Mouse (Mus musculus) cortical plate, adult 2 months (tissue): ENCODE measurements at regions not wholly inside any gene's neighbourhood (a gene's known extent, or its start where the extent isn't known, plus 50 kb on each side); places are given as distances from the start of the nearest gene placed in this dataset.

Experiments
- CTCF ChIP-seq: fragments of 200-500 bp; IDR thresholded peaks from 2 replicates; pipeline ENCODE4 v1.5.1; 2011; ENCODE audit warnings: mild to moderate bottlenecking, control low read depth, low read length; ENCODE audit not compliant: insufficient read depth; ENCODE audit errors: extremely low read depth
- POLR2A ChIP-seq: fragments of 200-500 bp; IDR thresholded peaks from 2 replicates; pipeline ENCODE4 v1.6.1; 2011; ENCODE audit warnings: mild to moderate bottlenecking, low read length, control low read depth; ENCODE audit not compliant: insufficient read depth; ENCODE audit errors: extremely low read depth

- TF ChIP-seq POLR2A (no peak), CTCF (no peak)
Measured at GRCm38 (mm10) chr3:41492031-41492726, 63.4 kb upstream of the Jade1 start.
